Mouse (Mus musculus): ENCODE measurements around the gene Hmgxb4. TPM values are rescaled to one million over a fixed set of nuclear protein-coding genes. Genes with fewer than 3 reads are reported as not detected.

The Hmgxb4 gene
- total RNA-seq, 2 experiments from 2014 or later, result 21.1 to 43.7 TPM

- ATAC-seq (replicated peaks; ENCODE audit: low FRiP score, poor library complexity, severe bottlenecking), result no peak
Observed at GRCm38 (mm10) chr8:75063290-75063689, 70.1 kb downstream of the Hmgxb4 start.

GRCm38 (mm10) chr8:75064790-75065189 lies 71.6 kb downstream of the Hmgxb4 start:
- ATAC-seq (replicated peaks; ENCODE audit: low FRiP score, poor library complexity, severe bottlenecking), result no peak

- ATAC-seq (replicated peaks; ENCODE audit: low FRiP score, poor library complexity, severe bottlenecking), result no peak
Observed at GRCm38 (mm10) chr8:75067287-75067686, 74.1 kb downstream of the Hmgxb4 start.

- ATAC-seq (replicated peaks; ENCODE audit: low FRiP score, poor library complexity, severe bottlenecking), result no peak
Observed at GRCm38 (mm10) chr8:75070297-75070696, 77.1 kb downstream of the Hmgxb4 start.

GRCm38 (mm10) chr8:75071627-75072346 lies 78.6 kb downstream of the Hmgxb4 start:
- peak; percentile 85 for ATAC-seq (replicated peaks; ENCODE audit: low FRiP score, poor library complexity, severe bottlenecking)

GRCm38 (mm10) chr8:75074876-75075275 lies 81.7 kb downstream of the Hmgxb4 start:
- ATAC-seq (replicated peaks; ENCODE audit: low FRiP score, poor library complexity, severe bottlenecking), result no peak

- ATAC-seq (replicated peaks; ENCODE audit: low FRiP score, poor library complexity, severe bottlenecking), result no peak
Observed at GRCm38 (mm10) chr8:75078215-75078614, 85.1 kb downstream of the Hmgxb4 start.

- ATAC-seq (replicated peaks; ENCODE audit: low FRiP score, poor library complexity, severe bottlenecking), result no peak
Observed at GRCm38 (mm10) chr8:75078851-75079250, 85.7 kb downstream of the Hmgxb4 start.

Other genes starting within 250 kb of the Hmgxb4 start
- gene Isx, start 120.2 kb upstream of the Hmgxb4 start, total RNA-seq (2015; ENCODE audit: low replicate concordance), result not detected in 2 replicates
- not detected in 2 replicates for gene Isx, start 120.2 kb upstream of the Hmgxb4 start, total RNA-seq (2017; ENCODE audit: low replicate concordance)
- 11.7 and 14.8 TPM in 2 replicates for gene Tom1, start 40.3 kb downstream of the Hmgxb4 start, total RNA-seq (2015; ENCODE audit: low replicate concordance)
- 8.1 and 19.8 TPM in 2 replicates for gene Tom1, start 40.3 kb downstream of the Hmgxb4 start, total RNA-seq (2017; ENCODE audit: low replicate concordance)
- 38.8 and 51.6 TPM in 2 replicates for gene Hmox1, start 100.3 kb downstream of the Hmgxb4 start, total RNA-seq (2015; ENCODE audit: low replicate concordance)
- gene Hmox1, start 100.3 kb downstream of the Hmgxb4 start, total RNA-seq (2017; ENCODE audit: low replicate concordance), result 58.8 and 63.7 TPM in 2 replicates
- gene Mcm5, start 116.2 kb downstream of the Hmgxb4 start, total RNA-seq (2015; ENCODE audit: low replicate concordance), result 29.2 and 33.4 TPM in 2 replicates
- gene Mcm5, start 116.2 kb downstream of the Hmgxb4 start, total RNA-seq (2017; ENCODE audit: low replicate concordance), result 101 and 103 TPM in 2 replicates
- not detected in 2 replicates for gene Rasd2, start 220.6 kb downstream of the Hmgxb4 start, total RNA-seq (2015; ENCODE audit: low replicate concordance)
- gene Rasd2, start 220.6 kb downstream of the Hmgxb4 start, total RNA-seq (2017; ENCODE audit: low replicate concordance), result not detected in 2 replicates